Mouse (Mus musculus) intestine, embryonic 14.5 days (tissue): ENCODE measurements around the gene Opcml. TPM values are rescaled to one million over a fixed set of nuclear protein-coding genes. Genes with fewer than 3 reads are reported as not detected.

Experiments
- ATAC-seq: fragments of 200-750 bp; cut with Nextera tagmentation; replicated peaks from 2 replicates; pipeline ENCODE4 v1.8.0; 2017; ENCODE audit warnings: low read depth, moderate number of reproducible peaks, moderate TSS enrichment, moderate library complexity; ENCODE audit not compliant: low FRiP score, low TSS enrichment
- DNase-seq: peaks from one replicate; pipeline ENCODE4 v3.0.0-alpha.2; 2018; ENCODE audit warnings: low spot score
- H3K27ac ChIP-seq: fragments of 300-500 bp; sonication (generic); 2 replicates; pipeline ENCODE4 v1.5.1; 2014; ENCODE audit warnings: low read depth, mild to moderate bottlenecking, control low read depth
- H3K27me3 ChIP-seq: fragments of 300-500 bp; sonication (generic); replicated peaks from 2 replicates; pipeline ENCODE4 v1.6.1; 2014; ENCODE audit warnings: low read length, control low read depth; ENCODE audit not compliant: control insufficient read depth, insufficient read depth
- H3K36me3 ChIP-seq: fragments of 300-500 bp; sonication (generic); 2 replicates; pipeline ENCODE4 v1.6.1; 2014; ENCODE audit warnings: low read length, control low read depth; ENCODE audit not compliant: control insufficient read depth, insufficient read depth
- H3K4me1 ChIP-seq: fragments of 300-500 bp; sonication (generic); replicated peaks from 2 replicates; pipeline ENCODE4 v1.6.1; 2014; ENCODE audit warnings: low read length, control low read depth, mixed read lengths; ENCODE audit not compliant: control insufficient read depth, insufficient read depth
- H3K4me2 ChIP-seq: fragments of 300-500 bp; sonication (generic); 2 replicates; pipeline ENCODE4 v1.6.1; 2014; ENCODE audit warnings: low read length
- H3K4me3 ChIP-seq: fragments of 300-500 bp; sonication (generic); 2 replicates; pipeline ENCODE4 v1.5.1; 2014; ENCODE audit warnings: low read depth, low read length, control low read depth, mixed read lengths
- H3K9ac ChIP-seq: fragments of 300-500 bp; sonication (generic); 2 replicates; pipeline ENCODE4 v1.6.1; 2014; ENCODE audit warnings: mild to moderate bottlenecking, low read length
- H3K9me3 ChIP-seq: fragments of 300-500 bp; sonication (generic); 2 replicates; pipeline ENCODE4 v1.6.1; 2016; ENCODE audit warnings: low read length, control low read depth; ENCODE audit not compliant: control insufficient read depth
- WGBS: fragments of 180-500 bp; shearing (Covaris S2); extraction: QIAGEN DNeasy Blood & Tissue Kit; methylation state at CpG from one replicate; pipeline ENCODE4 v1.1.7; 2014; 5-methylcytosine and 5-hydroxymethylcytosine counted together
- polyA plus RNA-seq: library from polyadenylated mRNA; unstranded; fragments of >200 nt; fragmentation: Nextera tagmentation; extraction: Ambion mirVana; gene quantifications from 2 replicates; pipeline ENCODE4 v1.2.1, GENCODE M21; 2014

The Opcml gene
- polyA plus RNA-seq, 1 experiment from 2014 or later, result 4.1 TPM

GRCm38 (mm10) chr9:28474586-28474985 lies 684.0 kb downstream of the Opcml start:
- Histone ChIP-seq H3K27ac (no peak overlapping the region), H3K4me1 (no peaks in the 10 kb centered on the region), H3K9ac (no peak overlapping the region), H3K27me3 (no peaks in the 10 kb centered on the region), H3K4me3 (no peak overlapping the region), H3K9me3 (no peaks in the 10 kb centered on the region), H3K4me2 (no peak overlapping the region), H3K36me3 (no peaks in the 10 kb centered on the region)
- WGBS, result 92% methylated on average over 6 of the region's 6 CpGs
- ATAC-seq (no peak), DNase-seq (no peak)

DNA sequence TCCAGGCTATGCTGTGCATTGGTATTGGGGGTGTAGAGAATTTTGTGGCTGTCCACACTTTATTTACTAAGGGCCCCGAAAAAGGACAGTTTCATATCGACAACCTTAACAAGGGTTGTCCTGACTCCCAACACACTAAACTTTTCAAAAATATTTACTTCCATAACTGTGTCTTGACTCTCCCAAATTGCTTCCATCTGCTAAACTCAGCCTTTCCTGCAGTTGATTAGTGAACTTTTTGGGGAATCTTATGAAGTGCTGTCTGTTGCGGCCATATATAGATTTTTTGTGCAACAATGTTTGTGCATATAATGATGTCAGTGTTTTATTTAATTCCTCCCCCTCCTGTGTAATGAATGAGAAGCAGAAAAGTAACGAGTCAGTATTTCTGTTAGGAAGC lies 690.7 kb downstream of the Opcml start:
- Histone ChIP-seq H3K4me3 (no peak overlapping the region), H3K27ac (no peak overlapping the region), H3K27me3 (no peaks in the 10 kb centered on the region), H3K4me1 (no peaks in the 10 kb centered on the region), H3K9me3 (no peaks in the 10 kb centered on the region), H3K9ac (no peak overlapping the region), H3K4me2 (no peak overlapping the region), H3K36me3 (no peaks in the 10 kb centered on the region)
- DNase-seq (no peak), ATAC-seq (no peak)
- WGBS, result 67% methylated on average over 4 of the region's 4 CpGs

DNA sequence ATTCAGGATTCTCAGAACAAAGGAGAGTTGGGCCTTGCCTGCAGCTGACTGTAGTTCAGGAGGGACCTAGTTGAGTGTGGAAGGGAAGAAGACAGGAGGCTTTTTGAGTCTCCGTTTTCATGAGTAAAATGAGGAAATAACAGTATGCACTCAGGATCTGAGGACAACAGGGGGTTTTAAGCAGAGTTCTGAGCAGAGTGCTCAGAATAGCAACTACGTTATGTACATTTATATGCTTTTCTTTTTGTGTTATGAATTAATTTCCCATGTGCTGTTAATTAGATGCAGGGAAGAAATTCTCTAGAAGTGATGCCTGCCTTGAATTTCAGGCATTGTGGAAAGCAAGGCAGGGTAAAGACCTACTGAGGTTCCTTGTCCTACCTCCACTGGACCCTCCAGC lies 697.9 kb downstream of the Opcml start:
- no peaks in the 10 kb centered on the region for H3K36me3 ChIP-seq
- H3K4me3 ChIP-seq, result no peak overlapping the region
- no peaks in the 10 kb centered on the region for H3K27me3 ChIP-seq
- H3K9ac ChIP-seq, result no peak overlapping the region
- no peak overlapping the region for H3K27ac ChIP-seq
- H3K9me3 ChIP-seq, result no peaks in the 10 kb centered on the region
- ATAC-seq (no peak), DNase-seq (no peak)
- no peak overlapping the region for H3K4me2 ChIP-seq
- 90% methylated on average over 2 of the region's 2 CpGs for WGBS
- H3K4me1 ChIP-seq, result no peaks in the 10 kb centered on the region

DNA sequence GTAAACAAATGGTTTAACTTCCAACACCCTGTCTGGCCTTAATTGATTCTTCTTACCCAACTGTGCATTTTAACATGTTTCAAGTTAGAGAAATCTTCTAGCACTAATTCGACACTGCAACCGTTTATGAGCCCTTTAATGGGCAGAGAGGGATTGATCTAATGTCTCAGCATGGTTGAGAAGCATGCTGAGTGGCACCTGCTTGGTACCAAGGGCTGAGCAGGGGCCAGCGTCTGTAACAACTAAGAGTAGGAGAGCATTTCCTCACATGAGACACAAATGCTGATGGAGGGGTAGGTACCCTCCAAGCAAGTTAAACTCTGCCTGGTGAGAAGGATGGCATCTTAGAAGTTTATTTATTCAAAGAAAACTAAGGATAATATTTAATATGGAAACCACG lies 699.3 kb downstream of the Opcml start:
- DNase-seq, result no peak
- no peaks in the 10 kb centered on the region for H3K36me3 ChIP-seq
- no peak for ATAC-seq
- H3K4me2 ChIP-seq, result no peak overlapping the region
- no peaks in the 10 kb centered on the region for H3K9me3 ChIP-seq
- no peak overlapping the region for H3K27ac ChIP-seq
- WGBS, result 73% methylated on average over 4 of the region's 4 CpGs
- H3K27me3 ChIP-seq, result no peaks in the 10 kb centered on the region
- H3K4me3 ChIP-seq, result no peak overlapping the region
- H3K4me1 ChIP-seq, result no peaks in the 10 kb centered on the region
- H3K9ac ChIP-seq, result no peak overlapping the region

GRCm38 (mm10) chr9:28490410-28490809 lies 699.8 kb downstream of the Opcml start:
- Histone ChIP-seq H3K4me3 (no peak overlapping the region), H3K27me3 (no peaks in the 10 kb centered on the region), H3K27ac (no peak overlapping the region), H3K4me1 (no peaks in the 10 kb centered on the region), H3K36me3 (no peaks in the 10 kb centered on the region), H3K4me2 (no peak overlapping the region), H3K9me3 (no peaks in the 10 kb centered on the region), H3K9ac (no peak overlapping the region)
- ATAC-seq (no peak), DNase-seq (no peak)
- 92% methylated on average over 3 of the region's 3 CpGs for WGBS

GRCm38 (mm10) chr9:28499841-28500794 lies 709.5 kb downstream of the Opcml start:
- Histone ChIP-seq H3K4me3 (no peak overlapping the region), H3K36me3 (no peaks in the 10 kb centered on the region), H3K9ac (no peak overlapping the region), H3K27me3 (no peaks in the 10 kb centered on the region), H3K4me1 (no peaks in the 10 kb centered on the region), H3K4me2 (no peak overlapping the region), H3K27ac (no peak overlapping the region), H3K9me3 (no peaks in the 10 kb centered on the region)
- 73% methylated on average over 12 of the region's 12 CpGs for WGBS
- ATAC-seq (no peak), DNase-seq (no peak)

DNA sequence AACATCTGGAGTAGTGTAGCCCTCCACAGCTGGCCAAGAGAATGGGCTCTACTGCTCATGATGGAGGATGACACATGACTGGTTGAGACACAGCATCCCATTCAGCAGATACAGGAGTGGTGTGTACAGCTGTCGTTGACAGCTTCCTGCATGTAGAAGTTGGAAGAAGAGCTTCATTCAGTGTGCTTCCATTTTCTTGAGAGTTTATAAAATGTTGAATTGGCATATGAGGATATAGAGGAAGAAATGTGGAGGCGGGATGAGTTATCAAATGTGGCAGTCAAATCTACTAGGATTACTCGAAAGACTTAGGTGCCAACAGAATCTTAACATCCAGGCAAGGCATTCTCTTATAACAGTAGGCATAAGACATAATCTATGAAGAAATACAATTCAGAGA lies 723.3 kb downstream of the Opcml start:
- Histone ChIP-seq H3K27ac (no peak overlapping the region), H3K27me3 (no peaks in the 10 kb centered on the region), H3K9ac (no peak overlapping the region), H3K4me2 (no peak overlapping the region), H3K4me1 (no peaks in the 10 kb centered on the region), H3K36me3 (no peaks in the 10 kb centered on the region), H3K4me3 (no peak overlapping the region), H3K9me3 (no peaks in the 10 kb centered on the region)
- no peak for ATAC-seq
- no peak for DNase-seq
- 94% methylated on average over 3 of the region's 3 CpGs for WGBS

DNA sequence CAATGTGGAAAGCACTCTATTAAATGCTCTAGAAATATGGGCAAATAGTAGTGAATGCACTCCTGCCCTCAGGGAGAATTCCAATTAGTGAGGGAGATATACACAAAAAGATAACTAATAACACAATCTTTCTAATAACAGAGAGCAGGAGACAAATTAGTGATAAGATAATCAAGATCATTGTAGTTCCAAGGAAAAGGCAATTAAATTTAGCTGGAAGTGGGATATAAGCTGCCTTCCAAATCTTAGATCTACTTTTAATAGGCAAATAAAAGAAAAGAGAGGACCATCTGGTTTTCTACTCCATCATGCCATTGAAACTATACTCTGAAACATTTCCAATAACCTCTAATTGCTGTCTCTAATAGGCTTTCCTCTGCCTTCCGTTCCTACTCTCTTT lies 742.6 kb downstream of the Opcml start:
- Histone ChIP-seq H3K9me3 (no peaks in the 10 kb centered on the region), H3K27me3 (no peaks in the 10 kb centered on the region), H3K4me3 (no peak overlapping the region), H3K9ac (no peak overlapping the region), H3K4me1 (no peaks in the 10 kb centered on the region), H3K27ac (no peak overlapping the region), H3K4me2 (no peak overlapping the region), H3K36me3 (no peaks in the 10 kb centered on the region)
- ATAC-seq, result no peak
- 44% methylated on average over 1 of the region's 1 CpGs for WGBS
- DNase-seq, result no peak

DNA sequence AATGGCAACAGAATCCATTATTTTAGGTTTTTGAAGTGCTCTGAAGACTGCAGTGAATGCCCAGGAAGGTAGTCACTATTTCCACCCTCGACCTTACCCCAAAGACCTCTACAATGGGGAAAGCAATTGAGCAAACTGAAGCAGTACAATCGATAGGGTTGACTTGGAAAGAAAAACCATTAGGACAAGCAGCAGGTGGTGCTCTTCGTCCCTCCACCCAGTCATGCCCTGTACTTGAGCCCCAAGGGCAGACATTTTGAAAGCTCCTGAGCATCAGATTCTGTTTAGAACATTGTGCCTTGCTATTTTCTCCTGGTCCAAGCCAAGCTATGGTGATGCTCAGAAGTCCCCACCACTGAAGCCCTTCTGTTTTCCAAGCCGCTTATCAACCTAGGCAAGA lies 744.4 kb downstream of the Opcml start:
- Histone ChIP-seq H3K9ac (no peak overlapping the region), H3K9me3 (no peaks in the 10 kb centered on the region), H3K4me1 (no peaks in the 10 kb centered on the region), H3K27ac (no peak overlapping the region), H3K4me3 (no peak overlapping the region), H3K27me3 (no peaks in the 10 kb centered on the region), H3K4me2 (no peak overlapping the region), H3K36me3 (no peaks in the 10 kb centered on the region)
- DNase-seq (no peak), ATAC-seq (no peak)
- whole genome bisulfite sequencing, result 85% methylated on average over 4 of the region's 4 CpGs
